Mouse (Mus musculus) ES-E14 (cell line): ENCODE data around the gene Mfsd5.

Experiments
- HCFC1 ChIP-seq: IDR thresholded peaks from 2 replicates; pipeline ENCODE4 v1.6.1; 2012; ENCODE audit warnings: low read length, inconsistent platforms, borderline replicate concordance; ENCODE audit not compliant: insufficient read depth
- MAFK ChIP-seq: IDR thresholded peaks from 2 replicates; pipeline ENCODE4 v1.6.1; 2014; ENCODE audit warnings: mild to moderate bottlenecking, low read depth, low read length, inconsistent platforms; ENCODE audit not compliant: insufficient read depth
- ZC3H11A ChIP-seq: IDR thresholded peaks from 2 replicates; pipeline ENCODE4 v1.6.1; 2012; ENCODE audit warnings: low read depth, mild to moderate bottlenecking, inconsistent platforms, low read length, borderline replicate concordance

- TF ChIP-seq ZC3H11A (no peak), MAFK (no peak), HCFC1 (no peak)
Measured at GRCm38 (mm10) chr15:102243229-102244190, 35.7 kb upstream of the Mfsd5 start.
